Mouse (Mus musculus) spleen, adult 2 months (tissue): Measurements from ENCODE around the gene Fance. TPM values are rescaled to one million over a fixed set of nuclear protein-coding genes. Genes with fewer than 3 reads are reported as not detected.
"Not testable (repeated sequence)": the region's sequence is repeated elsewhere in the genome, so short reads cannot be mapped to it uniquely, and the experiment has no call there.

ENCODE experiments used
- DNase-seq, 2 experiments: peaks; one replicate each; pipeline versions ENCODE4 v3.0.0 to v3.0.0-alpha.2; 2012 to 2021; ENCODE audit warnings: low spot score in 2 of 2, low read depth in 1 of 2
- H3K27ac ChIP-seq: fragments of 200-500 bp; 2 replicates; pipeline ENCODE4 v1.5.1; 2012; ENCODE audit warnings: low read length, inconsistent platforms; ENCODE audit not compliant: insufficient read depth
- H3K27me3 ChIP-seq: fragments of 200-500 bp; 2 replicates; pipeline ENCODE4 v1.6.1; 2012; ENCODE audit warnings: mild to moderate bottlenecking, moderate library complexity, low read length, inconsistent platforms; ENCODE audit not compliant: control insufficient read depth, insufficient read depth
- H3K36me3 ChIP-seq: fragments of 200-500 bp; 2 replicates; pipeline ENCODE4 v1.6.1; 2012; ENCODE audit warnings: mild to moderate bottlenecking, low read length, inconsistent platforms; ENCODE audit not compliant: control insufficient read depth, insufficient read depth
- H3K4me1 ChIP-seq: fragments of 200-500 bp; 2 replicates; pipeline ENCODE4 v1.6.1; 2011; ENCODE audit warnings: inconsistent platforms; ENCODE audit not compliant: control insufficient read depth, insufficient read depth, insufficient read length
- H3K4me3 ChIP-seq: fragments of 200-500 bp; 2 replicates; pipeline ENCODE4 v1.5.1; 2011; ENCODE audit warnings: mild to moderate bottlenecking, inconsistent platforms; ENCODE audit not compliant: insufficient read depth, insufficient read length; ENCODE audit errors: extremely low read depth
- CTCF ChIP-seq: fragments of 200-500 bp; IDR thresholded peaks from 2 replicates; pipeline ENCODE4 v1.5.1; 2011; ENCODE audit warnings: mild to moderate bottlenecking, inconsistent platforms; ENCODE audit not compliant: insufficient read depth, insufficient read length, insufficient replicate concordance; ENCODE audit errors: extremely low read depth
- POLR2A ChIP-seq: fragments of 200-500 bp; IDR thresholded peaks from 2 replicates; pipeline ENCODE4 v1.6.1; 2011; ENCODE audit warnings: low read depth, low read length, inconsistent platforms
- WGBS: fragments of 180-500 bp; shearing (Covaris S2); methylation state at CpG from one replicate; pipeline ENCODE4 v1.1.7; 2018; 5-methylcytosine and 5-hydroxymethylcytosine counted together
- polyA plus RNA-seq: library from polyadenylated mRNA; depleted of rRNA; stranded (reverse); fragments of >200 nt; gene quantifications from 2 replicates; pipeline ENCODE4 v1.2.3, GENCODE M21; 2012

Fance gene
- polyA plus RNA-seq, 1 experiment = 17.2 TPM

DNA sequence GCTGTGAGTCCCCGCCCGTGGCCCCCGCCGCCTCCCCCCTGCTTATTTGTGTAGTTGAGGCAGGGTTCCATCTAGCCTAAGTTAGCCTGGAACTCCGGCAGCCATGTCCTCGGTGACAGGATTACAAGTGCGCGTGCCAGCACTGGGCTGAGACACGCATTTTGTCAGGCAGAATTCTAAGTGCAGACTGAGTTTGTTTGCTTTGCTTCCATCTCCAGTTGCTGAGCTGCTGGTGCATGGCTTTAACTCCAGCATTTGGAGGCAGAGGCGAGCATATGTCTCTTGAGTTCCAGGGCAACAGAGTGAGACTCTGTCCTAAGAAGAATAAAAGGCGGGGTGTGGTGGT, 534 bp downstream of the Fance start:
- Histone ChIP-seq H3K4me3 (peak overlapping the region; percentile 97), H3K36me3 (peaks cover 6% of the 10 kb centered on the region; the same call in 1 of the 2 replicates), H3K27me3 (no peaks in the 10 kb centered on the region), H3K4me1 (no peaks in the 10 kb centered on the region; the same call in 1 of the 2 replicates), H3K27ac (no peak overlapping the region)
- no peak for TF ChIP-seq CTCF
- TF ChIP-seq POLR2A = no peak
- no peak for DNase-seq
- 3% methylated on average over 11 of the region's 11 CpGs for WGBS

DNA sequence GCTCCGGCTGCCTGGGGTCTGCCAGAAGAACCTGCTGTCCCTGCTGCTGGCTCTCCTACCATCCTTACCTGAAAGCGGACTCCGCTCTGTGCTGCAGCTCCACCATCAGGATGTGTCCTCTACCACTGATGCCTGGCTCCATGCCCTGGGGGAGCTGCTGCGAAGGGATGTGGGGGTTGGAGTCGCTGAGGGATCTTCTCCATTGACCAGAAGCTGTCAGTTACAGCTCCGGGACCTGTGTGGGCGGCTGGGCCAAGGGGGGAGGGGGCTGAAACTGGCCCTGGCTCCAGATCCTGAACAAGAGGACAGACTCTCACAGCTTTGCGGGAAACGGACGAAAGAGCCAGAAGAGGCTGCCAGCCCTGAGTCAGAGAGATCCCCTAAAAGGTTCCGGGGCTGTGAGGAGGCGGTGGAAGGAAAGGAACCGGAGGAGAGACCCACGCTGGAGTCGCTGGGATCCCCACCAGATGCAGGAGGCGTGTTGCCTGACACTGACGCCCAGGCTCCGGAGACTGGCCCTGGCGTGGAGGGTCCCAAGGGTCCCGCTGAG, 2.4 kb downstream of the Fance start:
- no peak for DNase-seq
- TF ChIP-seq CTCF (no peak), POLR2A (no peak)
- H3K27ac ChIP-seq = no peak overlapping the region
- peaks cover 6% of the 10 kb centered on the region; the same call in 1 of the 2 replicates for H3K36me3 ChIP-seq
- H3K4me1 ChIP-seq = no peaks in the 10 kb centered on the region; the same call in 1 of the 2 replicates
- no peaks in the 10 kb centered on the region for H3K27me3 ChIP-seq
- WGBS = 92% methylated on average over 20 of the region's 20 CpGs
- no peak overlapping the region for H3K4me3 ChIP-seq

DNA sequence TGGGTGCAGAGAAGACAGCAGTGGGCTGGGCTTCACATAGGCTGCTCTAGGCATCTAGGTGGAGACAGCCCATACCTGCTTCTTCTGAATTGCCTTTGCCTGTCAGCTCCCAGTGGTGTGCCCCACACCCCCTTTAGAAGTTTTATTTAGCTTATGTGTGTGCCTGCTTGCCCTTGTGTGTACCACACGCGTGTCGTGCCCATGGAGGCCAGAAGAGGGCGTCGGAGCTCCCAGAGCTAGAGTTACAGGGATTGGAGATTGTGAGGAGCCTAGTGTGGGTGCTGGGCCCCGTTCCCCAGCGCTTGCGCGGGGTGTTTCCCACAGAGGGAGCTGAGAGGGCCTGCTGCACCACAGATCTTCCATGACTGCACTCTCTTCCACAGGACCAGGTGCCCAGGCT, 3.2 kb downstream of the Fance start:
- no peaks in the 10 kb centered on the region; the same call in 1 of the 2 replicates for H3K4me1 ChIP-seq
- peaks cover 6% of the 10 kb centered on the region; the same call in 1 of the 2 replicates for H3K36me3 ChIP-seq

DNA sequence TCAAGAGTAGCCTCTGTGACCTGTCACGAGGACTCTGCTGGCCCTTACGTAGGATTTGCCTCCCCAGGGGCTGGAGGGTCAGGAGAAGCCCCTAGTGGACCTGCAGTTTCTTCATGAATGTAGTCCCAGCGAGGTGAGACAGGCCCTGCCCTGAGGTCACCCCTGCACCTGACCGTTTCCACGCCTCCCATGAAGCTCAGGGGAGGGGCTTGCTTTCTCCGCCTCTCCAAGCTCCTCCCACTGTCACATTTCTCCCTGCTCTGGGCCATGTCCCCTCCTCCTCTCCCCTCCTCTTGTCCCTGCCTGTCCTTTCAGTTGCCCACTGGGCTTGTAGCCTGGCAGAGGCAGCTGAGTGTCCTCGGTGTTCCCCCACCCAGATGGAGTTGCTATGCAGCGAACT, 3.8 kb downstream of the Fance start:
- no peaks in the 10 kb centered on the region for H3K27me3 ChIP-seq
- 93% methylated on average over 8 of the region's 8 CpGs for WGBS
- H3K4me1 ChIP-seq = no peaks in the 10 kb centered on the region; the same call in 1 of the 2 replicates
- H3K4me3 ChIP-seq = no peak overlapping the region
- TF ChIP-seq CTCF (no peak), POLR2A (no peak)
- H3K36me3 ChIP-seq = peaks cover 6% of the 10 kb centered on the region; the same call in 1 of the 2 replicates
- DNase-seq = no peak
- H3K27ac ChIP-seq = no peak overlapping the region

More for the DNA sequence above, 3.2 kb downstream of the Fance start:
- Histone ChIP-seq H3K27ac (no peak overlapping the region), H3K27me3 (no peaks in the 10 kb centered on the region), H3K4me3 (no peak overlapping the region)
- WGBS = 95% methylated on average over 9 of the region's 9 CpGs
- TF ChIP-seq CTCF (no peak), POLR2A (no peak)
- DNase-seq = no peak

DNA sequence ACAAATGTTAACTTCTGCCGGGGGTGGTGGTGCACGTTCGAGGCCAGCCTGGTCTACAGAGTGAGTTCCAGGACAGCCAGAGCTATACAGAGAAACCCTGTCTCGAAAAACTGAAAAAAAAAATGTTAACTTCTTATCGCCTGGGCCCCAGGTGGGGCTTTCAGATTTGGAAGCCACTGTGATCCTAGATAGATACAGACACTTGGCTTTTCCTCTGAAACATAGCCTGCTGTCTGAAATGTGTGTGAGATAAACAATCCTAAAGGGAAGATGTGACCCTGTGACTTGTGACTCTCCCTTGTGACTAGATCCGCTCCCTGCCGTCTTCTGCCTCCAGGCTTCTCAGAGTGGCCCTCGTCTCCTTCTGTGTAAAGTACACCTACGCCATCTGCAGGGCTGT, 4.4 kb downstream of the Fance start:
- Histone ChIP-seq H3K27me3 (no peaks in the 10 kb centered on the region), H3K36me3 (peaks cover 6% of the 10 kb centered on the region; the same call in 1 of the 2 replicates), H3K4me3 (no peak overlapping the region), H3K27ac (no peak overlapping the region), H3K4me1 (no peaks in the 10 kb centered on the region)
- TF ChIP-seq POLR2A = no peak
- TF ChIP-seq CTCF = no peak
- 87% methylated on average over 9 of the region's 9 CpGs for WGBS
- no peak for DNase-seq

DNA sequence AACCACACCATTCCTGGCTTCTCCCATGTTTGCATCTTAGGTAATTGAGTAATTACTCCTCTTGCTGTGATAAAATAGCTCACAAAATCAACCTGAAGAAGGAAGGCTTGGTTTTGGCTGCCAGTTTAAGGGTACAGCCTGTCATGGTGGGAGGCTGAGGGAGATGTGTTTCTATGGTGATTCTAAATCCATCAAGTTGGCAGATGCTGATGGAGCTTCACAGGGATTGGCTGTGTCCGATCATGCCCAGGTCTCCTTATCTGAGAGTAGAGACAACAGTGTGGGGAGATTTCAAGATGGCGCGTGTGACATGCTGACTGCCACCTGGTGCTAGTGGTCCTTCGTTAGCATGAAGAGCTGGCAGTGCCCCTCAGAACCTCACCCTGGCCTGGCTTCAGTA, 8.4 kb downstream of the Fance start:
- TF ChIP-seq POLR2A (no peak), CTCF (no peak)
- no peak overlapping the region for H3K4me3 ChIP-seq
- no peaks in the 10 kb centered on the region for H3K27me3 ChIP-seq
- no peak overlapping the region for H3K27ac ChIP-seq
- WGBS = 96% methylated on average over 4 of the region's 4 CpGs
- H3K4me1 ChIP-seq = no peaks in the 10 kb centered on the region
- H3K36me3 ChIP-seq = peaks cover 6% of the 10 kb centered on the region; the same call in 1 of the 2 replicates
- DNase-seq = no peak

DNA sequence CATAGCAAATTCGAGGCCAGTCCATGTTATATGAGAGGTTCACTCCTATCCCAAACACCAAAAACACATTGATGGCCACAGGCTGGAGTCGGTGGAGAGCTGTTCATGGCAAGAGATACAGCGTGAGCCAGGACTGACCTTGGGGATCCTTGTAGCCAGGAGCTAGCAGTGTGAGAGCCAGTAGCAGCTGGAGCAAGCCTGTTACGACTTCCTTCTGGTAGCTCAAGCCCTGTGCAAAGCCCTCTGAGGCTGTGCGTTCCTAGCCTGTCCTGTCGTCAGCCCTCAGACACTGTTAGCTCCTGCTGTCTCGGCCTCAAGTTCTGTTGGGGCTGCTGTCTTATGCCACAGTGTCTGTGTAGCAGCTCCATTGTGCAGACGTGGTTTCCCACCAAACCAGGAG, 10.5 kb downstream of the Fance start:
- Histone ChIP-seq H3K36me3 (peaks cover 2% of the 10 kb centered on the region; the same call in 1 of the 2 replicates), H3K27me3 (no peaks in the 10 kb centered on the region), H3K4me3 (no peak overlapping the region), H3K27ac (no peak overlapping the region), H3K4me1 (no peaks in the 10 kb centered on the region; the same call in 1 of the 2 replicates)
- no peak for DNase-seq
- 94% methylated on average over 8 of the region's 8 CpGs for WGBS
- TF ChIP-seq CTCF (no peak), POLR2A (no peak)

DNA sequence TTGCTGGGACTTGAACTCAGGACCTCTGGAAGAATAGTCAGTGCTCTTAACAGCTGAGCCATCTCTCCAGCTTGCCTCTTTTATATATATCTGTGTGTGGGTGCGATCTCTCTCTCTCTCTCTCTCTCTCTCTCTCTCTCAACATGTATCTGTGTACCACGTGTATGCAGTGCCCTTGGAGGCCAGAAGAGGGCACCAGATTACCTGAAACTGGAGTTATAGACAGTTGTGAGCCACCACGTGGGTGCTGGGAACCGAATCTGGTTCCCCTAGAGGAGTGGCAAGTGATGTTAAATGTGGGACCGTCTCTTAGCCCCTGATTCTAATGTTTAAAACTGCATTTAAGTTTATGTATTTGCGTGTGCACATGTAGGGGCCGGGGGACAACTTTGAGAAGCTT, 11.1 kb downstream of the Fance start:
- H3K4me1 ChIP-seq, DNase-seq, H3K27me3 ChIP-seq, H3K27ac ChIP-seq, H3K4me3 ChIP-seq, H3K36me3 ChIP-seq: not testable (repeated sequence)
- WGBS = 96% methylated on average over 7 of the region's 7 CpGs
